Mouse (Mus musculus): ENCODE results near the gene Ocel1. TPM values are rescaled to one million over a fixed set of nuclear protein-coding genes. Genes with fewer than 3 reads are reported as not detected.

Ocel1 gene
- polyA plus RNA-seq, 1 experiment from 2014 or later, result 4.5 TPM

- Histone ChIP-seq H3K4me1 (peaks cover 22% of the 10 kb centered on the region), H3K4me2 (no peak overlapping the region), H3K27ac (no peak overlapping the region), H3K27me3 (no peaks in the 10 kb centered on the region), H3K9ac (no peak overlapping the region), H3K36me3 (ENCODE audit: poor library complexity, severe bottlenecking) (peaks cover 27% of the 10 kb centered on the region), H3K9me3 (replicated peaks) (no peaks in the 10 kb centered on the region), H3K4me3 (no peak overlapping the region)
- no peak for ATAC-seq
- whole genome bisulfite sequencing, result 92% methylated on average over 10 of the region's 10 CpGs
These were observed 1.9 kb upstream of the Ocel1 start for GRCm38 (mm10) chr8:71369040-71369718.

- no peak for ATAC-seq
- peaks cover 26% of the 10 kb centered on the region for H3K4me1 ChIP-seq
- H3K9me3 ChIP-seq (replicated peaks), result no peaks in the 10 kb centered on the region
- no peaks in the 10 kb centered on the region for H3K27me3 ChIP-seq
- H3K4me2 ChIP-seq, result peak overlapping the region; percentile 55
- H3K9ac ChIP-seq, result peak overlapping the region; percentile 59
- H3K27ac ChIP-seq, result no peak overlapping the region
- peak overlapping the region; percentile 63 for H3K4me3 ChIP-seq
- 23% methylated on average over 5 of the region's 5 CpGs for WGBS
- H3K36me3 ChIP-seq (ENCODE audit: poor library complexity, severe bottlenecking), result peaks cover 32% of the 10 kb centered on the region
These were observed 325 bp upstream of the Ocel1 start for GRCm38 (mm10) chr8:71370711-71371235.

- no peak overlapping the region for H3K4me3 ChIP-seq
- no peak overlapping the region for H3K9ac ChIP-seq
- no peak overlapping the region for H3K4me2 ChIP-seq
- H3K36me3 ChIP-seq (ENCODE audit: poor library complexity, severe bottlenecking), result peaks cover 32% of the 10 kb centered on the region
- H3K27me3 ChIP-seq, result peaks cover 9% of the 10 kb centered on the region; the same call in 1 of the 2 replicates
- 83% methylated on average over 12 of the region's 12 CpGs for WGBS
- no peak overlapping the region for H3K27ac ChIP-seq
- ATAC-seq, result no peak
- peaks cover 34% of the 10 kb centered on the region for H3K4me1 ChIP-seq
- H3K9me3 ChIP-seq (replicated peaks), result no peaks in the 10 kb centered on the region
These were observed 1.3 kb downstream of the Ocel1 start for GRCm38 (mm10) chr8:71372427-71372826.

- no peak for ATAC-seq
- WGBS, result 92% methylated on average over 3 of the region's 3 CpGs
These were observed 1.9 kb downstream of the Ocel1 start for GRCm38 (mm10) chr8:71373000-71373399.

GRCm38 (mm10) chr8:71374616-71375206 is 3.6 kb downstream of the Ocel1 start:
- 85% methylated on average over 17 of the region's 17 CpGs for WGBS
- peaks cover 9% of the 10 kb centered on the region; the same call in 1 of the 2 replicates for H3K27me3 ChIP-seq
- H3K9ac ChIP-seq, result no peak overlapping the region
- no peak for ATAC-seq
- no peaks in the 10 kb centered on the region for H3K9me3 ChIP-seq (replicated peaks)
- peaks cover 28% of the 10 kb centered on the region for H3K36me3 ChIP-seq (ENCODE audit: poor library complexity, severe bottlenecking)
- H3K4me3 ChIP-seq, result no peak overlapping the region
- H3K4me2 ChIP-seq, result no peak overlapping the region
- peaks cover 39% of the 10 kb centered on the region for H3K4me1 ChIP-seq
- 0 out of 2 replicates have a peak overlapping the region, but pooled peaks have one; percentile 49 for H3K27ac ChIP-seq

More at GRCm38 (mm10) chr8:71373000-71373399, 1.9 kb downstream of the Ocel1 start:
- no peak overlapping the region for H3K9ac ChIP-seq
- H3K27me3 ChIP-seq, result peaks cover 9% of the 10 kb centered on the region; the same call in 1 of the 2 replicates
- no peak overlapping the region for H3K27ac ChIP-seq
- no peak overlapping the region for H3K4me2 ChIP-seq
- peaks cover 38% of the 10 kb centered on the region for H3K36me3 ChIP-seq (ENCODE audit: poor library complexity, severe bottlenecking)
- peaks cover 28% of the 10 kb centered on the region for H3K4me1 ChIP-seq
- no peak overlapping the region for H3K4me3 ChIP-seq
- H3K9me3 ChIP-seq (replicated peaks), result no peaks in the 10 kb centered on the region

GRCm38 (mm10) chr8:71375581-71376422 is 4.7 kb downstream of the Ocel1 start:
- peaks cover 45% of the 10 kb centered on the region for H3K4me1 ChIP-seq
- H3K4me3 ChIP-seq, result peak overlapping the region; percentile 37
- H3K4me2 ChIP-seq, result peak overlapping the region; percentile 67
- peak; percentile 8; the same call in 1 of the 2 replicates for ATAC-seq
- peaks cover 13% of the 10 kb centered on the region for H3K27me3 ChIP-seq
- H3K9me3 ChIP-seq (replicated peaks), result no peaks in the 10 kb centered on the region
- peak overlapping the region; percentile 62 for H3K9ac ChIP-seq
- peak overlapping the region; percentile 49; the same call in 1 of the 2 replicates for H3K27ac ChIP-seq
- 3% methylated on average over 65 of the region's 74 CpGs for WGBS
- peaks cover 26% of the 10 kb centered on the region for H3K36me3 ChIP-seq (ENCODE audit: poor library complexity, severe bottlenecking)

GRCm38 (mm10) chr8:71376423-71377030 is 5.4 kb downstream of the Ocel1 start:
- Histone ChIP-seq H3K36me3 (ENCODE audit: poor library complexity, severe bottlenecking) (peaks cover 26% of the 10 kb centered on the region), H3K4me3 (peak overlapping the region; percentile 37), H3K4me2 (peak overlapping the region; percentile 67), H3K4me1 (peaks cover 51% of the 10 kb centered on the region), H3K27me3 (peaks cover 20% of the 10 kb centered on the region), H3K27ac (no peak overlapping the region), H3K9ac (peak overlapping the region; percentile 62), H3K9me3 (replicated peaks) (no peaks in the 10 kb centered on the region)
- ATAC-seq, result no peak
- 31% methylated on average over 8 of the region's 8 CpGs for WGBS

- WGBS, result 27% methylated on average over 4 of the region's 4 CpGs
- H3K9me3 ChIP-seq (replicated peaks), result no peaks in the 10 kb centered on the region
- H3K27ac ChIP-seq, result no peak overlapping the region
- H3K4me3 ChIP-seq, result peak overlapping the region; percentile 11; the same call in 1 of the 2 replicates
- peak overlapping the region; percentile 96 for H3K4me2 ChIP-seq
- 0 out of 2 replicates have a peak overlapping the region, but pooled peaks have one; percentile 27 for H3K9ac ChIP-seq
- peaks cover 20% of the 10 kb centered on the region for H3K27me3 ChIP-seq
- no peak for ATAC-seq
- H3K4me1 ChIP-seq, result peaks cover 61% of the 10 kb centered on the region
- H3K36me3 ChIP-seq (ENCODE audit: poor library complexity, severe bottlenecking), result peaks cover 16% of the 10 kb centered on the region
These were observed 7.9 kb downstream of the Ocel1 start for GRCm38 (mm10) chr8:71379008-71379407.

GRCm38 (mm10) chr8:71379512-71380075 is 8.5 kb downstream of the Ocel1 start:
- 37% methylated on average over 3 of the region's 3 CpGs for WGBS
- peaks cover 61% of the 10 kb centered on the region for H3K4me1 ChIP-seq
- no peak for ATAC-seq

GRCm38 (mm10) chr8:71380178-71381171 is 9.4 kb downstream of the Ocel1 start:
- WGBS, result 1% methylated on average over 71 of the region's 72 CpGs
- peak overlapping the region; percentile 68 for H3K4me3 ChIP-seq
- H3K27me3 ChIP-seq, result peaks cover 20% of the 10 kb centered on the region
- H3K27ac ChIP-seq, result no peak overlapping the region
- peak overlapping the region; percentile 96 for H3K4me2 ChIP-seq
- peak overlapping the region; percentile 81 for H3K9ac ChIP-seq
- H3K9me3 ChIP-seq (replicated peaks), result no peaks in the 10 kb centered on the region
- no peak for ATAC-seq
- H3K36me3 ChIP-seq (ENCODE audit: poor library complexity, severe bottlenecking), result peaks cover 9% of the 10 kb centered on the region; the same call in 1 of the 2 replicates
- H3K4me1 ChIP-seq, result peaks cover 59% of the 10 kb centered on the region

More at GRCm38 (mm10) chr8:71379512-71380075, 8.5 kb downstream of the Ocel1 start:
- peak overlapping the region; percentile 68 for H3K4me3 ChIP-seq
- peak overlapping the region; percentile 81; the same call in 1 of the 2 replicates for H3K9ac ChIP-seq
- H3K27ac ChIP-seq, result no peak overlapping the region
- no peaks in the 10 kb centered on the region for H3K9me3 ChIP-seq (replicated peaks)
- peaks cover 10% of the 10 kb centered on the region; the same call in 1 of the 2 replicates for H3K36me3 ChIP-seq (ENCODE audit: poor library complexity, severe bottlenecking)
- H3K4me2 ChIP-seq, result peak overlapping the region; percentile 96
- H3K27me3 ChIP-seq, result peaks cover 20% of the 10 kb centered on the region

Measured in forebrain, embryonic 13.5 days (tissue).